Mouse (Mus musculus) frontal cortex, postnatal 10 days (tissue): ENCODE measurements around the gene Rnls.
"Not testable (repeated sequence)": the region's sequence is repeated elsewhere in the genome, so short reads cannot be mapped to it uniquely, and the experiment has no call there.

Experiments used
- DNase-seq, 2 experiments: peaks; one replicate each; pipeline ENCODE4 v3.0.0; 2022; ENCODE audit warnings: low spot score in 2 of 2, mixed read lengths in 1 of 2

Rnls gene

DNA sequence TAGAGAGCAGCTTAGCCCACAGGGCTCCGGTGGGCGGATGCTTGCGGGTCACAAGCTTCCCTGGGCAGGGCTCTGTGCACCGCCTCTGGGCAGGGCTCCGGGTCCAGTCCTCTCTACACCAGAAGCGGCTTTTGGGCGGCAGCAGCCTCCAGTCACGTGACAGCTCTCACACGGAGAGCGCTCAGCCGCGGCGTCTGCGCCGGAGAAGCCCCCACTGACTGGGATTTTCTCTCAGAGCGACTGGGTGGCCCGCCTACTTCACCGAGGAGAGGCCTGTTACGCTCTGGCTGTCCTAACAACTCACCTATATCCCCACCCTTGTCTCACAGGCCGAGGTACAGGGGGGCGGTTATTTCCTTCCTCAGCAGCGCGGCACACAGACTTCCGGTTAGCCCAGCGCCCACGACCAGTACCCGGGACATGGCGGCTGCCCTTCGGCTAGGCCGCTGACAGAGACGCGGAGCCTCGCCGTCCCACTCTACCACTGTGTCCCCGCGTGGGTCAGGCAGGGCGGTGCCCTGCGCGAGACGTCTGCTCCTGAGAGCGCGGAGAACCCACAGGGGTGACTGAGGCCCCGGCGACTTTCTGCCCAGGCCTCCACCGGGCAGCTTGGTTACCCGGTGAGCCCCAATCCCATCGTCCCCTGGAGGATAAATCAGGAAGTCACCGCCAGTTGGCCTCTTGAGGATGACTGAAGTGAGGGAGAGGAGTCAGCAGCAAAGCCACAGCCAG lies at the start of gene Rnls:
TSS of gene Rnls (minus strand) at position 645 of the 732 bp plus-strand sequence.
- DNase-seq, result peak; percentile 76 to 81

DNA sequence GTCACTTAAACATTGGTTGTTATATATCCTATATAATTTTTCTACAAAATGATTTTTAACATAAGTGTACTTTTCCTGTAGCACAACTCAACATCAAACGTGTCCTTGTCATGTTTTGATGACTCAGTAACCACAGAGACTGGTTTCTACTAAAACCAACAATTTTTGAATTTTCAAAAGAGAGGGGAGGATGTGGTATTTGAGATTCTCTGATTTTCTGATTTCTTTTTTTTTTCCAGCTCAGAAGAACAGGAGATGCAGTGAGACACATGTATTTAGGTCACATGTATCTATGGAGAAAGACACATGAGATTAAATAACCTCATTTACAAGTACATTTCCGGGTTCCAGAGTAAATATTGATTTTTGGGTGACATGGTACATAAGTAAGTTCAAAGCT lies 37.4 kb upstream of the Rnls start:
- no peak for DNase-seq

DNA sequence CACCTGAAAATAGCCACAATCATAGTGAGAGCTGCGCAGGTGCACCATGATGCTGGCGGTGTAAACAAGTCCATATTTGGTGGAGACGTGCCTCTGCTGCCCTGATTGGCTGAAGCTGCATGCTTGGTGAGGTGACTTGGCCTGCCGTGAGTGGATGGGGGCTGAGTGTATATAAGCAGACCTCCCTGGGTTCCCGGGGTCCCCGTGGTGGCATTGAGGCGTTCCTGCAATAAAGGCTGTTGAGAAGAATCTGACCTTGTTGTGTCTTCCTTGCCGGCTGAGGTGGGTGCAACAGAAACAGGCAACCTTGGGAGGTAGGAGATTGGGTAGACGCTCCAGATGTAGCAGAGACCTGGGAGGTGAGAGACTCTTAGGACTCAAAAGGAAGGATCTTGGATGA lies 27.3 kb upstream of the Rnls start:
- DNase-seq, result not testable (repeated sequence)

DNA sequence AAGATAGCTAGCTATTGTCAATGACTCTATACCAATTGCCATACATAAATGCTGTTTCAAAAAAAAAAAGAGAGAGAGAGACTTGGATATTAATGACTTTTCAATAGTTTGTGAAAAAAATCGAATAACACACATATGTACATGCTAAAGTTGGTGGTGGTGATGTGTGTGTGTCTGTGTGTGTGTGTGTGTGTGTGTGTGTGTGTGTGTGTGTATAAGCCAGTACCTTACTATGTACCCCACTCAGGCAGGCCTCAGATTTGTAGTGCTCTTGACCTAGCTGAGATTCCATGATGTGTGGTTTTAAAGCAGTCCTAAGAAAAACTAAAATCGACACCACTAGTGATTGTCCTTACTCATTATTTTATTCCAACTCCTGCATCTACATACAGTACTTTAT lies 11.3 kb downstream of the Rnls start:
- no peak for DNase-seq

DNA sequence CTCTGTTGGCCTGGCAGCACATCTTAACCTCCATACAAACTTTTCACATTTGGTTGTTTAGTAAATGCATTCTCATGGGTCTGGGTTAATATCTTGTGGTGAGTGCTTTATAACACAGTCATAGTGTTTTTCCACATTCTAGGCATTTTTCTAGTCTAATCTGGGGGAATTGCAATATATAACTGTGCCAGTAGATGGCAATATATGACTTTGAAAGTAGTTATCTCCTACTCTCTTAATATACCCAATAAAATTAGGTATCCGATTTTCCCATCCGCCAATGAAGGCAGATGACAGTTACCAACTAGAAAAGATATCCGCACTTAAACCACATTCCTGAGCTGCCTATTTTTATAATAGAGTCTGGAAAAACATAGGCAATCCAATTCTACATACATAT lies 11.7 kb downstream of the Rnls start:
- no peak for DNase-seq

DNA sequence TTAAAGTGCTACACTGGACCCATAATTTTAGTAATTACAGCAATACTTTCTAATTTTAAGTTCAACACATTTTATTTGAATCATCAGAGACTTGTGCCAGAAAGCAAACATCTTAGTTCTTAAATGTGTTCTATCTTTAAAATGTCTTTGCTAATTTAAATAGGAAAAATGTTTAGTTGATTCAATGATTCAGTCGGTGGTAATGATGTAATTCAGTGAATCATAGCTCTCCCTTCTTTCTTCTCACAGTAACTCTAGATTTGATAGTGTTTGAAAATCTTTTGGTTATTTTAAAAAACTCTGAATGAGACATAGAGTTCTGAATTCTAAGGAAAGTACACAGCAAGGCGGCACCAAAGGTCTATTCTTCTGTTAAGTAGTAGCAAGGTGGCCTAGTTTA lies 23.3 kb downstream of the Rnls start:
- no peak for DNase-seq

DNA sequence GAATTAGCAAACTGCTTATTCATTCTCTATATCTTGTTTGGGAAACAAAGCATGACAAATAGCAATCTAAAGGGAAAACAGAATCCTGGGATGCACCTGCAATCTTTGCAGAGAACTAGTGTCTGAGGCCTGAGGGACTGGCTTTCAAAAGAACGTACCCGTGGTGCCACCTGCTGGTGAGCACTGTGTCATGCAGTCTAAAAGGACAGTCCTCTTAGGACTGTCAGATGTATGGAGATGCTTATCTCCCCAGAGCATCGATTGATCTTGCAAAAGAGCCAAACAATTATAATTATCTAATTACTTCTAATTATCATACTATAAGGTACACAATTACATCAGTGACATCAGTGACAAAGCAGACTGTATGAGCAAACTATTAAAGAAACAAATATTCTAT lies 25.4 kb downstream of the Rnls start:
- peak; percentile 24 to 68 for DNase-seq

DNA sequence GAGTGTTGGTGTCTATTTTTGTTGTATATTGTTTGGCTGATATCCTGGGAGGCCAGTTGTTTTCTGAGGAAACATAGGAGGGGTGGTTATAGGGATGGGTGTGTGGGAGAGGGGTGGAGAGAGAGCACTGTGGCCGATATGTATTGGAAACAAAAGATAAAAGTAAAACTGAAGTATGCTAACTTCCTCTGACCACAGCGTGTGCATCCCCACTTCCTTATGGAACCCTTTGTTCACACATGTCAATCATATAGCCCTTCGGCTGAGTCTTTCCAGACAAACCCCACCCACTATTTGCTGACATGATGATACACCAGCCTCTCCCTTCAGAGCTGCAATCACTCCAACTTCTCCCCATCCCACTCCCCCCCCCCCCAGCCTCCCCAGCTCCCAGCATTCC lies 35.1 kb downstream of the Rnls start:
- DNase-seq, result no peak

DNA sequence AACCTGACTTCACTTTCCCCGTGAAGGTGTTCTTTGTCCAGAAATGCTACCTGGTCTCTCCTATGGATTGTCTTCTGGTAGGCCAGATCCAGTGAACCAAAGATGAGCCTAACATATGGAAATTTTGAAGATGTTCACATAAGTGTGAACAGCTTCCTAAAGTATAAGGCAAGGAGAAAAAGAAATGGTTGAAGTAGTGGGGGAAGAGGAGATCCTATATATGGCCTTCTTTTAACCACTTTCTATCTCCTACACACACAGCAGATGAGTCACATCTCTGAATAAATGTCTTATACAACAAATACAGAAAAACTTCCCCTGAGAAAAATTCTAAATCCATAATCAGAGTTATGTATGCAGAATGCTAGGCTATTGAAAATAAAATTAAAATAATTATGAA lies 52.0 kb downstream of the Rnls start:
- no peak for DNase-seq

DNA sequence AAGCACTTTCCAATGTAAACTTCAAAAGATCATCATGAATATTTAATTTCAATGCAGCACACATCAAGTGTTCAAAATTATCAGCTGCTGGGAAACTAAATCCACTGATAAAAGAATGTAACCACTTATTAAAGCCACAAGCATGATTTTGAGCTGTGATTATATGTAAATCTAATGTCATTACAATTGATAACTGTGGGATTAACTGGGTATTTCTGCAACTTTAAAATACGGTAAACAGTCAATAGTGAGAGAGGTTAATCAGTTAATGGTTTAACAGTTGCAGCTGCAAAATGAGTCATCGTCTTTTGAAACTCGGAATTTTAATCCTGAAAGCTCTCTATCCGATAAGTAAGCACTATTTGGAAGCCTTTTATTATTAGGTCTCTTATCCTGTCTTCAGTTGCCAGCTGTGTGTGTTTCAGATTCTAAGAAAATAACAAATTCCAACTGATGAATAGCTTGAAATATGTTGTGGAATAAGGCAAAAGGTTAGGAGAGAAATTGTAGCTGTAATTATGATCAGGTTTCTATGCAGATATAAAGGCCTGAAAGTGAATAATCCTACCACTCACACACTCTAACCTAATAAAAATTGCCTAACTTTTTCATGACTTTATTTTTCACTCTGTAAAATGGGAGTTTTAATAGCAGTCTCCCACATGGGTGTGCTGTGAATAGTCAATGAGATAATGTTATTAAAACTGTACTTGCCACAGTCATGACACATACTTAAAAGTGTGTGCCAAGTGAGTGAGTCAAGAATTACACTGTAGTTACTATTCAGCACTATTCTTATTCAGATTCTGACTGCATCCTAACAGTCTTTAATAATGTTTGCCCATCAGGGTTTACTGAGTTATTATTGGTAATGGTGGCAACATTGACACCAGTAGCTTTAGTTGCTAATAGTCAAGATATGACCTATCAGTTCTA lies 65.1 kb downstream of the Rnls start:
- DNase-seq, result no peak

DNA sequence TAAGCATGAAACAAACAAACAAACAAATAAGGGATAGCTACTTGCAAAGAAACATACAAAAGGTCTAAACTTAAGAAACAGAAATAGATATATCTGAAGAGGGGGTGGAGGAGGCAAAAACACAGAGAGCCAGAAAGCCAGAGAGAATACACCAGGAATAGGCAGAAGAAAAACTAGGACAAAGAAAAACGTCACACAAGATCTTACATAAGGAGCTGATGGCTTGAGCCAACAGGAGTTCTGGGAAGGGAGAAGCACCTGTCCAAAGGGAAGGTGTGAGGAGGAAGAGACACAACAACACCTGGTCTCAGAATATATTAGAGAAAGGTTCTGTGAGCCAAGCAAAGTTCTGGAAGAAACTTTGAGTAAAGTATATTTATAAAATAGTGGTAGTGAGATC lies 73.3 kb downstream of the Rnls start:
- no peak for DNase-seq

DNA sequence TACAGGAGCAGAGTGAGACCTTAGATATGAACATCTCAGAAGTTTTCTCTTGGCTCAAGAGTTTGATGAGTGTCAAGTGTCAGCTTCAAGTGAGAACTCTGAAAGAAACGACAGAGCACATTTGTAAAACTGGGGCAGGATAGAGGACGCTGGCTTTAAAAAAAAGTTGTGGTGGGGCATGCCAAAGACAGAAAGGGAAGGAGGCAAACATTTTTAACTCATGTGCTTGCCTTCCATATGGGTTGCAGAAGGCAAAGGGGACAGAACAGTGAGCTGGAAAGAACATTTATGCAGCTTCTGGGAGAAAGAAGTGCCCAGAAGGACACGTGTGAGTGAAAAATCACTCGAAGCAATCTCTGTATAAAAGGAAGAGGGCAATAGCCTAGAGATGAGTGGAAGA lies 75.0 kb downstream of the Rnls start:
- no peak for DNase-seq

DNA sequence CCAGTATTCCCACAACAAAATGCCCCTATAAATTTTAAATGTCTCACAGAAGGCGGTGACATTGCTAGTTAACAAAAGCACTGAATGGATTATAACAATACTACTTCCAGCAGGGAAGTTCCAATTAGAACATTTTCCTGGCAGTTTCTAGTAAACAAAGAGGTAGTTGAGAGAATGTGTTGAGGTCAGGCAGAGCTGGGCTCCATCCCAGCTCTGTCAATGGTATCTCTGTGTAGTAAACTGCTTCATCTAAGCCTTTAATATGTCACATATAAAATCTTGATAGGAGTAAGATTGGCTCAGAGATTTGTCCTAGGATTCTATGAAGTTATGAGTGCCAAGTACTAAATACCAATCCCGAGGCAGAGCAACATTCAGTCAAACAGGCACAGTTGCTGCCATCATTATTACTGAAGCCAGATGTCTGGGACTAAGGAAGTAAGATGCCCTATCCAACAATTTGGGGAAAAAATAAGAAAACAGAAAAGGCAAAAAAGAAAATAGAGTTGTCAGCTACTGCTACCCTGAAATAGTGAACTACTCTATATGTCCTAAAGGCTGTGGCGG lies 92.3 kb downstream of the Rnls start:
- no peak for DNase-seq

DNA sequence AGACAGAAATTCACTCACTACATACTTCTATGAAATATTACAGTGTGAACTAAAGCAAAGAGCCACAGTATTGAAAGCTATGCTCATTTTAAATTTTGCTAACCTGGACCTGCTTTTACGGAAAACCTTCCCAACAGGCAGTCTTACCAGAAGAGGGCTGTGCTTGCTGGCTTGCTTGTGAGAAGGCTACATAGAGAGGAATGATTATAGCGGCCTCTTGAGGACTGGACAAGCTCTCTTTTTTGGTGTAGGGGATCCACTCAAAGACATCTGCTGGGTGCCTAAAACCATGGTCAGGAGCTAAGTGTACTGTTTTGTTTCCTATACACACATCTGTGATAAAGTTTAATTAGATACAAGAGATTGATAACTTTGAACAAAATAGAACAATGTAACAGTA lies 95.8 kb downstream of the Rnls start:
- DNase-seq, result no peak

DNA sequence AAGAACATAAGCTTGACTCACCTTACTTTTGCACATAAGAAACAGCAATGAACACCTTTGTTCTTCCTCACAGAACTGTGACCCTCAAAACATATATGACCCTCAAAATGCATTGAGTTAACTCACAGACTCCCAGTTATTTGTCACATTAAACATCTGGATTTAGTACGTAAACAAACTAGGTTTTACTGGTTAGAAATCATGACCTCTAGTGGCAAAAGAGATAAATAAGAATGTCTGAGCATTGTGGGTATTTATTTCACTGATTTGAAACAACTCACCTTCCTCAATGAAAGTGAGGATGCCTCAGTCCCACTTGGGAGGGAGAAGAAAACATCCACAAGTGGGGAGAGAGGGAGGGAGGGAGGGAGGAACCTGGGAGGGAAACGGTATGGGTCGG lies 109.1 kb downstream of the Rnls start:
- DNase-seq, result no peak

DNA sequence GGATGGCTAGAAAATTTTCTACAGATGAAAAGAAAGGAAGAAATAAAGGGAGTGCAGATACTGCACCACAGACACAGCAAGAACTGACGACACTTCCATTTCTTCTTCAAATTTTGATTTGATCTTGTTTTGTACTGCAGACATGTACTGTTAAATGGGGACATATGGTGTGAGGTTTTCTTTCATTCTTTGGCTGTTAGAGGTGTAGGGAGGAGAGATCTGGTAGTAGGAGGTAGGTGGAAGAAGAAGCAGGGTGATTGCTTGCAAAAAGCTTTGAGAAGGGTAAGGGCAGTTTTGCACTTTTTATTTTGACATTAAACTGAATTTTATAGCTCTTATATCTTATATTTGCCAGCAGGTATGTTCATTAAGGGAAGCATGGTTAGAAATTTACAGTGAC lies 115.7 kb downstream of the Rnls start:
- no peak for DNase-seq

DNA sequence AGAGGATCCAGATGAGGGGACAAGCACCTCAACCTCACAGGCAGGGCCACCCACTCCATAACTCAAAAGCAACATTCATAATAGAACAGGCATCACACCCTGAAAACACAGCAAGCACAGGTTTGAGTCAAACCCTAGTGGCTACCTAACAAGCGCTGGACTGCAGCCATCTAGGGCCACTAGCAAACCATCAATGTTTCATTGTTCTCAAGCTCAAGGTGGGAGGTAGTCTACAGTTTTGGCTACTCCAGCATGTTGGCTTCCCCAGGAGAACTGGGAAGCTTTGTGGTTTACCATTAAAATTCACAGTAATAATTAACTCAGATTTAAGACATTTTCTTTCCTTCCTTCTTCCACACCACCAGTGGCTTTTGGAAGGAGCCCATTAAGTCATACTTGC lies 118.4 kb downstream of the Rnls start:
- DNase-seq, result no peak

DNA sequence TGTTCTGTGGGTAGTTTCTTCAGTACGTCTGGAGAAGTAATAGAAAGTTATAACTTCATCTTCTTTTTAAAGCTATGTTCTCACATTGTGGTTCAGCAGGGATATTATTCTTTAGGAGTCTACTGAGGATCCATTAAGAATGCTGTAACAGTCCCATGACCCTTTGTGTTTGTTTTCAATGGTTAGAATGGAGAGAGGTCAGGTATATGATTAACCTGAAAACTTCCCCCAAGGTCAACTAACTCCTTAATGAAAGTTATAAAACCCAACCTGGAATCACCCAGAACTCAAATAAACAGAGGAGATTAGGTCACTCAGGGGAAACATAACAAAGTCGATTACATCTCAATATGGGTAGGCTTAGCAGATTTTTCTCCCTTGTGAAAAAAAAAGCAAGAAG lies 120.5 kb downstream of the Rnls start:
- DNase-seq, result no peak

DNA sequence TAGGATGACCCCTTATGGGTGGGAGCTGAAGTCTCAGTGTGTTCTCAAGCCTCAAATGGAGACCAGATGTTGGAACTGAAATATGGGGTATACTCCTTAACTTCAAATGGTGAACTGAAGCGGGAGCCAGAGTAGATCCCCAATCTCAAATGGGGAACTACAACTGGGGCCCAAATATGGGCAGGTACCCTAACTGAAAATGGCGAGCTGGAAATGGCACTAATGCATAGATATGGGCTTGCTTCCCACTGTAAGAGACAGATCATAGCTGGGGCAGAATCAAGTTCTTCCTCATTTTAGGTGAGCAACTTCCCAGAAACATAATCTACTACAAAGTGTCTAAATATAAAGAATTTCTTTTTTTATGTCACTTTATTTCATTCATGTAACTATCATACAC lies 121.9 kb downstream of the Rnls start:
- DNase-seq, result no peak

DNA sequence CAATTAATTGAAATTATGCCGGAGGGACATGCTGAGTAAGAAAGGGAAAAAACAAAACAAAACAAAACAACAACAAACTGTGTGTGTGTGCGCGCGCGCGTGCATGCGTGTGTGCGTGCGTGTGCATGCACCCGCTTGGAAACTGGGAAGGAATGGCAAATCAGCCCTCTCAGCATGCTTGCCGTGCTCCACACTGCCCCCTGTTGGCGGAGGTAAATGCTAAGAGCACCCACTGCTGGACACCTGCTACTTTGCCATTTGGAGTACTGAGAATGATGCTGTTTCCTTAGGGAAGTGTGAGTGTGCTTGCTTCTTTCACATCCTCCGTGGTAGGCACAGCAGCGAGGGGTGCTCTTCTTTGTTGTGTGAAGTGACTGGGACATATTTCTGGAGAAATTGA lies 124.1 kb downstream of the Rnls start:
- DNase-seq, result no peak

DNA sequence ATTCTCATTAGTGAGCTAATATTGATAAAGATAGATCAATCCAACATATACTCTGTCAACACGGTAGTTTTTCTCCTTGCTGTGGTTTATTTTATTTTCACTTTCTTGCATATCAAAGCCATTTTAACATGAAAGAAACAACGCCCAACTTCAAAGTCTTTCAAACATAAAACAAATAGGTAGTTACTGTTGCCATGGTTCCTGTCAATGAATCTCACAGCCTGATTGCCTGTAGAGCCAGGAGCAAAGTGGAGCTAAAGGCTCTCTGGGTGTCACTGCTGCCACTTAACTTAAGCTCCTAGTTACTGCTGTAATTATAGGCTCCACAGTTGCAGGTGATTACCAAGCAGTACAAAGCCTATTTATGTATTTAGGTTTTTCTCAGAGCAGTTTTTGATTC lies 126.8 kb downstream of the Rnls start:
- DNase-seq, result no peak

DNA sequence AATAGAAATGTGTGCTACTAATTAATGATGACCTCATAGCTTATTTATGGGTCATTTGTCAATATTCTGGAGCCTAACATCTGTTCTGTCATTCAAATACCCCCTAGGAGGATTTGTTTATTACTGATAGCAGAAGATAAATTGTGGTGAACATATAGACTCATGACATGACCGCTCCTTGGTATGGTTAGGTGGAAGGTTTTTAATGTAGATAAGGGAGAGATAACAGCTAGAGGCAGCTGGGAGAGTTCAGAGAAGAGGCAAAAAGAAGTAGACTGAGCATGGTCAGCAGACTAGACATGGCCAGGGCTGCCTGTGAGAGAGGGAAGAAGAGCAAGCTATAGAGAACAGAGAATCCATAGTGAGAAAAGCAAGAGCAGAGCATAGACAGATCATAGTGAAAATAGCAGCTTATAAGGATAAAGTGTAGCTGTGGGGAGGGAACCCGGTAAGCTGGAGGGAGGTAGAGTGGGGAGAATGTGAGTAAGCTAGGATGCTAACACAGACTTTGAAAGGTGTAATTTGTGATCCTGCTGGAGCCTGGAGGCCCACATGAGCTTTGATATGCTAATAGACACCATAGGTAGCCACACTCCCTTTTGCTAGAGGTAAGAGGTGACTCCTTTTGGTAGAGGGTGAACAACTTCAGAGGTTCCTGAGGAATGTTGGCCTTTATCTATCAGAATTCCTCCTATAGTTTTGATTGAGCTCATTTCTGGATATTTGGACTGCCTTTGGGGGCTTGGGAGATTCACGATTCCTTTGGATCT lies 127.7 kb downstream of the Rnls start:
- no peak for DNase-seq
